Mouse (Mus musculus) R1 (cell line): ENCODE measurements at regions not wholly inside any gene's neighbourhood (a gene's known extent, or its start where the extent isn't known, plus 50 kb on each side); places are given as distances from the start of the nearest gene placed in this dataset.
A peak's percentile ranks its signal among the peaks of the same experiment; 100 is the strongest.

Experiments
- DNase-seq: peaks from one replicate; pipeline ENCODE4 v3.0.0-alpha.2; 2018; ENCODE audit warnings: low read depth, low spot score

GRCm38 (mm10) chr8:76694187-76694827, 204.9 kb upstream of the Nr3c2 start:
- DNase-seq: peak; percentile 1
